Mouse (Mus musculus): Measurements from ENCODE around the gene Slc23a4.
A peak's percentile ranks its signal among the peaks of the same experiment; 100 is the strongest.

Gene Slc23a4

DNA sequence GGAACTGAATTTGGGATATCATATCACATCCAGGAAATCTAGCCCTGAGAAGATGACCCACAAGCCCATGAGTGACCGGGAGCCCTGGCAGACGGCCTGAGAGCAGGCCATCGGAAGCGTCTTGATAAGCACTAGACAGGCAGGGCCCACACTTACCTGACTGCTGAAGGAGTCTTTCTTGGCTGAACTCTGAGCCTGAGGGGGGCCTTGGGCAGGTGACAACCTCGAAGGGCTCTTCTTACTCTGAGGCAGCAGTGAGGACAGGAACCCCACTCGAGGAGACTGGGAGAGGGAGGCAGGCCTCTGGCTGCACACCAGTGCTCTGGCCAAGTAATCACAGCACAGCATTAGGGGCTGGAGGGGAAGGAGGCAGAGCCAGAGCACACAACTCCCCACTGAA, 83.8 kb downstream of the Slc23a4 start:
- Histone ChIP-seq H3K4me3 (replicated peaks; ENCODE audit: low read length) (no peak overlapping the region), H3K9me3 (ENCODE audit: low read length) (no peaks in the 10 kb centered on the region), H3K27me3 (ENCODE audit: insufficient read depth, low read length) (peaks cover 74% of the 10 kb centered on the region), H3K4me1 (replicated peaks; ENCODE audit: low read depth, low read length) (peaks cover 19% of the 10 kb centered on the region), H3K36me3 (ENCODE audit: insufficient read depth, low read length) (peaks cover 88% of the 10 kb centered on the region)
- no peak for TF ChIP-seq CTCF (conservative IDR thresholded peaks at IDR 0.05; ENCODE audit: low read length)
- no peak for TF ChIP-seq POU5F1 (IDR thresholded peaks at IDR 0.05; ENCODE audit: borderline replicate concordance, low read length)
- TF ChIP-seq NANOG (IDR thresholded peaks at IDR 0.05; ENCODE audit: borderline replicate concordance, low read length) = no peak

DNA sequence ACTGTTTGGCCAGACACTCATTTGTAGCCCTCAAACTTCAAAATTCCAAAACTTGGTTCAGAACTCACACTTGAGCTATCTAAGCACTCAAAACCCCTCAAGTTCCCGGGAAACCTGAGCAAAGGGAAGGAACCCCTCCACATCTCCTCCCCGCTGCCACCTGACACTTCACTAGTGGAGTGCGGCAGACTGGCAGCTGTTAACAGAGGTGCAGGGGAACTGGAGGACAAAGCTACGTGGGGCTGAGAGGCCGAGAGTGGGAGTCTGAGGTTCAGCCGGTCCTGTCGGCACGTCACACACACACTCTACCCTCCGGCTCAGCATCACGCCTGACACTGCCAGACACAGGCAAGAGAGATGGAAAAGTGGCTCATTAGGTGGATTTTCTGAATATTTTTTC, 84.4 kb downstream of the Slc23a4 start:
- Histone ChIP-seq H3K27me3 (ENCODE audit: insufficient read depth, low read length) (peaks cover 78% of the 10 kb centered on the region), H3K4me3 (replicated peaks; ENCODE audit: low read length) (no peak overlapping the region), H3K4me1 (replicated peaks; ENCODE audit: low read depth, low read length) (peaks cover 19% of the 10 kb centered on the region), H3K36me3 (ENCODE audit: insufficient read depth, low read length) (peaks cover 88% of the 10 kb centered on the region), H3K9me3 (ENCODE audit: low read length) (no peaks in the 10 kb centered on the region)
- TF ChIP-seq CTCF (conservative IDR thresholded peaks at IDR 0.05; ENCODE audit: low read length) (no peak), NANOG (IDR thresholded peaks at IDR 0.05; ENCODE audit: borderline replicate concordance, low read length) (no peak), POU5F1 (IDR thresholded peaks at IDR 0.05; ENCODE audit: borderline replicate concordance, low read length) (no peak)

DNA sequence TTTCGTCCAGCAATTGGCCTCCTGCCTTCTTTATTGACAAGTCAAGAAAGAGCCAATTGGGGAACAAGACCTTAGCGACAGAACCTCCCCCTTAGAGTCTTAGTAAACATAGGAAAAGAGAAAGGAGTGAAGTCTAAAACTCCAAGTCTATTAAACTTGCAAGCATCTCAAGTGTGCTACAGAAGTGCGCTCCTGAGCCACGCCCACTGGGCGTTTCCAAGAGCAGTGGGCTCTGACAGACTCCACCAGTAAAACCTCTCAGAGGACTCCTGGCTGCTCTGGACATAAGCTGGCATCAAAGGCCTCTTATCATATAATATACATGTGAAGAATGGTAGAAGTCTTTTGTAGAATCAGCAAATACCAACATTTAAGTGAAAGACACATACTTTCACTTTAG, 84.8 kb downstream of the Slc23a4 start:
- TF ChIP-seq POU5F1 (IDR thresholded peaks at IDR 0.05; ENCODE audit: borderline replicate concordance, low read length) (no peak), CTCF (conservative IDR thresholded peaks at IDR 0.05; ENCODE audit: low read length) (no peak), NANOG (IDR thresholded peaks at IDR 0.05; ENCODE audit: borderline replicate concordance, low read length) (no peak)

GRCm38 (mm10) chr6:34902578-34902977, 85.6 kb downstream of the Slc23a4 start:
- peaks cover 19% of the 10 kb centered on the region for H3K4me1 ChIP-seq (replicated peaks; ENCODE audit: low read depth, low read length)
- TF ChIP-seq CTCF (conservative IDR thresholded peaks at IDR 0.05; ENCODE audit: low read length) (no peak), NANOG (IDR thresholded peaks at IDR 0.05; ENCODE audit: borderline replicate concordance, low read length) (no peak)
- H3K9me3 ChIP-seq (ENCODE audit: low read length) = no peaks in the 10 kb centered on the region
- no peak overlapping the region for H3K4me3 ChIP-seq (replicated peaks; ENCODE audit: low read length)
- peaks cover 86% of the 10 kb centered on the region for H3K36me3 ChIP-seq (ENCODE audit: insufficient read depth, low read length)
- peaks cover 80% of the 10 kb centered on the region for H3K27me3 ChIP-seq (ENCODE audit: insufficient read depth, low read length)

More for the DNA sequence above, 84.8 kb downstream of the Slc23a4 start:
- peaks cover 19% of the 10 kb centered on the region for H3K4me1 ChIP-seq (replicated peaks; ENCODE audit: low read depth, low read length)
- H3K36me3 ChIP-seq (ENCODE audit: insufficient read depth, low read length) = peaks cover 86% of the 10 kb centered on the region
- no peak overlapping the region for H3K4me3 ChIP-seq (replicated peaks; ENCODE audit: low read length)
- H3K9me3 ChIP-seq (ENCODE audit: low read length) = no peaks in the 10 kb centered on the region
- H3K27me3 ChIP-seq (ENCODE audit: insufficient read depth, low read length) = peaks cover 77% of the 10 kb centered on the region

DNA sequence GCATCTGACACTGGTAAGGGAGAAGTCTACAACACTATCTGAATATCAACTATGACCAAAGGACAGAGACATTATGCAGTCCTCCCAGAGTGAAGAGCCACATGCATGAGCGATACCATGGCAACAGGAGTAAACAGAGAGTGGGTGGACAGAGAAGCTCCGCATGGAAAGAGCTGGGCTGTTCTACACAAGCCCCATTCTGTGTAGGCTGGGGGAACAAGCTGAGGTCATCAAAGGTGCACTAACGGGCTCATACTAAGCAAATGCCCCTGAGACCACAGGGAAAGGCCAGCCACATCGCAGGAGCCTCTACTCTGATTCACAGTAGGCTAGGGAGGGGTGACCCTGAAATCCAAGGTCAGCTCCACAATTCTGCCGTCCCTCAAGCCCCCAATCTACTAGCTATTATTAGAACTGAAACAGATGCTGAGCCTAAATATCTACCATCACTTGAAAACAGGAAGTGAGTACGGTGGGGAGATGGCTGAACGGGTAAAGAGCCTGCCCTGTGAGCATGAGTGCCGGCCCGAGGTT, 86.2 kb downstream of the Slc23a4 start:
- H3K4me3 ChIP-seq (replicated peaks; ENCODE audit: low read length) = no peak overlapping the region

GRCm38 (mm10) chr6:34900990-34901389, 87.2 kb downstream of the Slc23a4 start:
- TF ChIP-seq NANOG (IDR thresholded peaks at IDR 0.05; ENCODE audit: borderline replicate concordance, low read length) = peak; percentile 96
- no peak for TF ChIP-seq CTCF (conservative IDR thresholded peaks at IDR 0.05; ENCODE audit: low read length)
- TF ChIP-seq POU5F1 (IDR thresholded peaks at IDR 0.05; ENCODE audit: borderline replicate concordance, low read length) = peak; percentile 54; the same call in 1 of the 2 replicates
- H3K36me3 ChIP-seq (ENCODE audit: insufficient read depth, low read length) = peaks cover 82% of the 10 kb centered on the region
- peaks cover 19% of the 10 kb centered on the region for H3K4me1 ChIP-seq (replicated peaks; ENCODE audit: low read depth, low read length)
- no peak overlapping the region for H3K4me3 ChIP-seq (replicated peaks; ENCODE audit: low read length)
- H3K9me3 ChIP-seq (ENCODE audit: low read length) = no peaks in the 10 kb centered on the region
- H3K27me3 ChIP-seq (ENCODE audit: insufficient read depth, low read length) = peaks cover 78% of the 10 kb centered on the region

More for the DNA sequence above, 86.2 kb downstream of the Slc23a4 start:
- Histone ChIP-seq H3K27me3 (ENCODE audit: insufficient read depth, low read length) (peaks cover 80% of the 10 kb centered on the region), H3K4me1 (replicated peaks; ENCODE audit: low read depth, low read length) (peaks cover 19% of the 10 kb centered on the region), H3K9me3 (ENCODE audit: low read length) (no peaks in the 10 kb centered on the region), H3K36me3 (ENCODE audit: insufficient read depth, low read length) (peaks cover 86% of the 10 kb centered on the region)
- TF ChIP-seq CTCF (conservative IDR thresholded peaks at IDR 0.05; ENCODE audit: low read length) (no peak), POU5F1 (IDR thresholded peaks at IDR 0.05; ENCODE audit: borderline replicate concordance, low read length) (no peak), NANOG (IDR thresholded peaks at IDR 0.05; ENCODE audit: borderline replicate concordance, low read length) (no peak)

- Histone ChIP-seq H3K36me3 (ENCODE audit: insufficient read depth, low read length) (peaks cover 82% of the 10 kb centered on the region), H3K27me3 (ENCODE audit: insufficient read depth, low read length) (peaks cover 79% of the 10 kb centered on the region), H3K4me1 (replicated peaks; ENCODE audit: low read depth, low read length) (peaks cover 19% of the 10 kb centered on the region), H3K9me3 (ENCODE audit: low read length) (no peaks in the 10 kb centered on the region), H3K4me3 (replicated peaks; ENCODE audit: low read length) (no peak overlapping the region)
- TF ChIP-seq NANOG (IDR thresholded peaks at IDR 0.05; ENCODE audit: borderline replicate concordance, low read length) = no peak
Measured at GRCm38 (mm10) chr6:34899127-34899526, 89.1 kb downstream of the Slc23a4 start.

- Histone ChIP-seq H3K4me3 (replicated peaks; ENCODE audit: low read length) (no peak overlapping the region), H3K36me3 (ENCODE audit: insufficient read depth, low read length) (peaks cover 68% of the 10 kb centered on the region), H3K9me3 (ENCODE audit: low read length) (no peaks in the 10 kb centered on the region), H3K4me1 (replicated peaks; ENCODE audit: low read depth, low read length) (peaks cover 13% of the 10 kb centered on the region), H3K27me3 (ENCODE audit: insufficient read depth, low read length) (peaks cover 63% of the 10 kb centered on the region)
- no peak for TF ChIP-seq POU5F1 (IDR thresholded peaks at IDR 0.05; ENCODE audit: borderline replicate concordance, low read length)
- TF ChIP-seq NANOG (IDR thresholded peaks at IDR 0.05; ENCODE audit: borderline replicate concordance, low read length) = no peak
- TF ChIP-seq CTCF (conservative IDR thresholded peaks at IDR 0.05; ENCODE audit: low read length) = no peak
Measured at GRCm38 (mm10) chr6:34896168-34896780, 91.9 kb downstream of the Slc23a4 start.

GRCm38 (mm10) chr6:34895569-34895968, 92.6 kb downstream of the Slc23a4 start:
- TF ChIP-seq CTCF (conservative IDR thresholded peaks at IDR 0.05; ENCODE audit: low read length) = no peak
- no peak for TF ChIP-seq POU5F1 (IDR thresholded peaks at IDR 0.05; ENCODE audit: borderline replicate concordance, low read length)
- TF ChIP-seq NANOG (IDR thresholded peaks at IDR 0.05; ENCODE audit: borderline replicate concordance, low read length) = no peak
- Histone ChIP-seq H3K4me3 (replicated peaks; ENCODE audit: low read length) (no peak overlapping the region), H3K27me3 (ENCODE audit: insufficient read depth, low read length) (peaks cover 68% of the 10 kb centered on the region), H3K4me1 (replicated peaks; ENCODE audit: low read depth, low read length) (peaks cover 8% of the 10 kb centered on the region), H3K9me3 (ENCODE audit: low read length) (no peaks in the 10 kb centered on the region), H3K36me3 (ENCODE audit: insufficient read depth, low read length) (peaks cover 70% of the 10 kb centered on the region)
